Mouse (Mus musculus): ENCODE results near the gene Zswim8.

DNA sequence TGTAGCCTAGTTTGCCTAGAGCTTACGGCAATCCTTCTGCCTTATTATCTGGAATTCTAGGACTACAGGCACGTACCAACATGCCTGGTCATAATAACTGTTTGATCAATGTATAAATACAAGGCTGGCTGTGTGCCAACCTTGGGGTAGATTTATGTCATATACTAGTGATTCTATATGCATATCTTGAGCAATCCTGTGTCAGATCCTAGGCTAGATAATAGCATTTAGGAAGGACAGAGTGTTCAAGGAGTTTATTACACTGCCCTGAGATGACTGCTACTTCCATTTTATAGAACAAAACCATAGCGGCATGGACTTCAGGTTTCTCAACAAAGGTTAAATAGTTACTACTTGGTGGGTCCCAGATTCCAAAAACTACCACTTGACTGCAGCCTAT, 64.6 kb downstream of the Zswim8 start:
- TF ChIP-seq CTCF (IDR thresholded peaks at IDR 0.05; ENCODE audit: control insufficient read depth, insufficient read depth, low read length) (no peak), POLR2A (IDR thresholded peaks at IDR 0.05; ENCODE audit: borderline replicate concordance, control insufficient read depth, low read depth, low read length) (no peak)
